Mouse (Mus musculus): ENCODE measurements around the gene Slc9a7.

GRCm38 (mm10) chrX:20264370-20264769 is 27.2 kb downstream of the Slc9a7 start:
- TF ChIP-seq POLR2A (IDR thresholded peaks at IDR 0.05; ENCODE audit: low read depth, low read length) (no peak), MAFK (IDR thresholded peaks at IDR 0.05; ENCODE audit: insufficient replicate concordance, low read length) (no peak), CHD2 (IDR thresholded peaks at IDR 0.05; ENCODE audit: low read length) (no peak), CTCF (conservative IDR thresholded peaks at IDR 0.05 in 1 of 2, IDR thresholded peaks at IDR 0.05 in 1 of 2; ENCODE audit: low read depth in 2 of 2, low read length in 2 of 2) (no peak), TBP (conservative IDR thresholded peaks at IDR 0.05; ENCODE audit: low read depth, low read length) (no peak), SIN3A (IDR thresholded peaks at IDR 0.05; ENCODE audit: low read length) (no peak), ZKSCAN1 (IDR thresholded peaks at IDR 0.05; ENCODE audit: borderline replicate concordance, low read depth, low read length) (no peak), ZNF384 (IDR thresholded peaks at IDR 0.05; ENCODE audit: low read depth, low read length) (no peak), CHD1 (IDR thresholded peaks at IDR 0.05; ENCODE audit: low read depth, low read length) (no peak), MXI1 (IDR thresholded peaks at IDR 0.05; ENCODE audit: low read depth, low read length) (no peak), ETS1 (conservative IDR thresholded peaks at IDR 0.05; ENCODE audit: low read depth, low read length) (no peak), KAT2A (IDR thresholded peaks at IDR 0.05; ENCODE audit: insufficient replicate concordance, low read length) (no peak), TCF12 (IDR thresholded peaks at IDR 0.05; ENCODE audit: low read depth, low read length) (no peak)
